Mouse (Mus musculus) E14TG2a.4 (cell line): ENCODE measurements around the gene Tmem190.

Experiments used
- CTCF ChIP-seq: conservative IDR thresholded peaks from 2 replicates; pipeline ENCODE4 v1.5.1; 2014; ENCODE audit warnings: low read length
- POU5F1 ChIP-seq: IDR thresholded peaks from 2 replicates; pipeline ENCODE4 v1.6.1; 2014; ENCODE audit warnings: low read length, borderline replicate concordance

DNA sequence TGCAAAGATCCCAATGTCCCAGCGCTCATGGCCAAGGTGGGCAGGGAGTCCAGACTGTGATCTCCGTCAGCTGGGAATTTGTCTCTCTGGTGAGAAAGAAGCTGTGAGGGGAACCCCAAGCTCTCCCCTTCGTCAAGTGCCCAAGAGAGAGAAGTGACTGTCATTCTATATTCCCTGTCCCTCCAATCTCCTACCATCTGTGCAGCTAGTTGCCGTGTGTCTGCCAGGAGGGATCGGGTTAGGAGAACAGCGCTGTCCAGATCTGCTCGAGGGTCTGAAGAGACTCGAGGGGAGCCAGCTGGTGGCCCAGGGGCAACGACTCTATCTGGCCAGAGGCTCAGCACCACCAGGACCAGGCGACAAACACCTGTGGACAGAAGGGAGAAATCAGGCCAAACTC, 6.6 kb upstream of the Tmem190 start:
- TF ChIP-seq CTCF (no peak), POU5F1 (no peak)
